Mouse (Mus musculus): ENCODE data around the gene Kiss1r.

Kiss1r gene

GRCm38 (mm10) chr10:79897316-79898245 is 19.2 kb upstream of the Kiss1r start:
- no peak for DNase-seq

GRCm38 (mm10) chr10:79900951-79901410 is 15.8 kb upstream of the Kiss1r start:
- DNase-seq = no peak

- DNase-seq = no peak
Measured at GRCm38 (mm10) chr10:79906712-79907111, 10.1 kb upstream of the Kiss1r start.

- no peak for DNase-seq
Measured at GRCm38 (mm10) chr10:79907415-79907814, 9.4 kb upstream of the Kiss1r start.

- DNase-seq = peak; percentile 97
Measured at GRCm38 (mm10) chr10:79908167-79909091, 8.3 kb upstream of the Kiss1r start, which contains the start of gene Med16. Gene Med16, minus strand, starts transcription at chr10:79908923.

- peak; percentile 53 to 63 for DNase-seq
Measured at GRCm38 (mm10) chr10:79909092-79909922, 7.5 kb upstream of the Kiss1r start.

- no peak for DNase-seq
Measured at GRCm38 (mm10) chr10:79910556-79910955, 6.2 kb upstream of the Kiss1r start, which contains the start of gene Gm26602. Gene Gm26602, plus strand, starts transcription at chr10:79910856.

- no peak for DNase-seq
Measured at GRCm38 (mm10) chr10:79912412-79912811, 4.4 kb upstream of the Kiss1r start.

- no peak for DNase-seq
Measured at GRCm38 (mm10) chr10:79914131-79914947, 2.4 kb upstream of the Kiss1r start.

- DNase-seq = no peak
Measured at GRCm38 (mm10) chr10:79914948-79915596, 1.7 kb upstream of the Kiss1r start.

GRCm38 (mm10) chr10:79916081-79916480 is 690 bp upstream of the Kiss1r start:
- DNase-seq = no peak

- DNase-seq = no peak
Measured at GRCm38 (mm10) chr10:79917532-79918100, 845 bp downstream of the Kiss1r start.

- no peak for DNase-seq
Measured at GRCm38 (mm10) chr10:79918231-79919078, 1.7 kb downstream of the Kiss1r start.

- DNase-seq = no peak
Measured at GRCm38 (mm10) chr10:79919251-79919849, 2.6 kb downstream of the Kiss1r start.

GRCm38 (mm10) chr10:79920056-79920890 is 3.5 kb downstream of the Kiss1r start:
- no peak for DNase-seq

GRCm38 (mm10) chr10:79920958-79921535 is 4.3 kb downstream of the Kiss1r start, which contains the start of gene R3hdm4:
Gene R3hdm4, minus strand, starts transcription at chr10:79921208.
- no peak for DNase-seq

- DNase-seq = no peak
Measured at GRCm38 (mm10) chr10:79921572-79921971, 4.8 kb downstream of the Kiss1r start.
